Mouse (Mus musculus) small intestine, adult 2 months (tissue): ENCODE results near the gene Ncr1.

ENCODE experiments used
- CTCF ChIP-seq: fragments of 200-500 bp; IDR thresholded peaks from 2 replicates; pipeline ENCODE4 v1.5.1; 2012; ENCODE audit warnings: low read depth, mild to moderate bottlenecking, control low read depth, inconsistent platforms, low read length, moderate library complexity, mixed read lengths; ENCODE audit not compliant: insufficient replicate concordance, insufficient read length; ENCODE audit errors: extremely low read depth
- POLR2A ChIP-seq: fragments of 200-500 bp; IDR thresholded peaks from 2 replicates; pipeline ENCODE4 v1.6.1; 2012; ENCODE audit warnings: low read depth, mild to moderate bottlenecking, control low read depth, inconsistent platforms, low read length, moderate library complexity

- no peak for TF ChIP-seq CTCF
- no peak for TF ChIP-seq POLR2A
Observed at GRCm38 (mm10) chr7:4323301-4323700, 14.2 kb upstream of the Ncr1 start.
